Mouse (Mus musculus): Measurements from ENCODE around the gene Cxcr2. TPM values are rescaled to one million over a fixed set of nuclear protein-coding genes. Genes with fewer than 3 reads are reported as not detected.

Gene Cxcr2
- not detected in 2 replicates for polyA plus RNA-seq (2021; fragmentation: Nextera tagmentation)
- long read RNA-seq, experiment 1 = 0 reads
- long read RNA-seq, experiment 2 = 0 reads

DNA sequence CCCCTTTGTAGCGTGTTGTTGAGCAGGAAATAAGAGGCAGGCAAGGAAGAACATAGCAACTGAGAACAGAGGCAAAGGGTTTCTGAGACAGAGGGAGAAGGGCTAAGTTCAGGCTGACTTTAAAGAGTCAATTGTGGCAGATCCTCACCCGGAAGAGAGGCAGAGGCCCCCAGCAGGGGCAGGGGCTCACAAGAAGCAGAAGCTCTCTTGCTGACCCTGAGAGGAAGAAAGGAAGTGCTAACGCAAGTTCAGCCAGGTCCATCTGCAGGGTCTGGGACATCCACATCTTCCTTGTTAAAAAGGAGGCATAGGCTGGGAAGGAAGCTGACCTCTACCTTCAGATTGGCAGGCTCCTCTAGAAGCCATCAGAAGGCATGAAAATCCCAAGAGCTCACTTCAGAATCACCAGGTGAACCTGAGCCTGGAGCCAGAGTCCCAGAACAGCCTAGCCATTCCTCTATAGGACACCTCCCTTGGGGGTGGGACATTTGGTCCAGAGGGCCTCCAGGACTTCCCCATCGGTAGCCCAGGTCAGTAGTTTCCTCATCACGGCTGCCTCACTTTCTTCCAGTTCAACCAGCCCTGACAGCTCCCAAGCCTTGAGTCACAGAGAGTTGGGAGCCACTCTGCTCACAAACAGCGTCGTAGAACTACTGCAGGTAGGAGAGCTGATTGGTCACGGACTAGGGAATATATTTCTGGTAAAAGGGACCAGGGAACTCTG, at the start of gene Cxcr2:
Gene Cxcr2, plus strand, starts transcription at position 529 of the 724 bp plus-strand sequence.

DNA sequence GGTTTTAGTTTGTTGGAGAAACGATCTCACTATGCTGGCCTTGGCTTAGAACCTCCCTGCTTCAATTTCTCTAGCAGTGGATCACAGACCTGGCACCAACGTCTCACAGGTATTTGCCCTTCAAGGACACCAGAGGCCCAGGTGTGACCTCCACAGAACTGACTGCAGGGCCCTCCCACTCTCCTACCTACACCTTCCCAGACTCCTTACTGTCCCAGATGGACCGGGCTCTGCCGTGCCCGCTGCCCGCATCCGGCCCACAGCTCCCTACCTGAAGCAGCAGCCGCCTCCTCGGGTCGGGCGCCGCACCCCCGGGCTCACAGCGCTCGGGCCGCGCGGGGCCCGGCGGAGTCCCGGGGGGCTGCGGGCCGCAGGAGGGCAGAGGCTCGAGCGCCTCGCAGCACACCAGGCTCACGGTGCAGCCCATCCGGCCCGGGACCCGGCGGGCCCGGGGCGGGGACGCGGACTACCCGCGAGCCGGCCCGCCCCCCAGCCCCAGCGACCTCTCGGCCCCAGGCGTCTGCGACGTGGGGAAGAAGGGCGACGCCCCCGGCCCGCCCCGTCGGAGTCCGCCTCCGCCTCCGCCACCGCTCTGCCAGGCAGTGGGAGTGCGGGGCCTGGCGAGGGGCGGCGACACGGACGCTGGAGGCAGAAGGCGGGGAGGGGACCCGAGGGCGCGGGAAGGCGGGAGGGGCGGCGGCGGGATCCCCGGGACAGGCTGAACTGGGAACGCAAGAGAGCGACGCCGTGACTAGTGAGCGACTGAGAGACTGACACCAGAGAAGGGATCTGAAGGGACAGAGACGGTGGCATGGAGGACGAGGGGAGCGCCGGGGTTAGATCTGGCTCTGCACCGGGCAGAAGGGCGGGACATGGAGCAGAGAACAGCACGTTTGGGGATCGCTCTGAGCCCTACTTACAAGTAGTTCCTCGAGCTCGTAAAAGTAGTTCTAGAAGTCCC, 29.5 kb upstream of the Cxcr2 start, which contains the start of gene Tns1:
Gene Tns1, minus strand, starts transcription at position 429 of the 961 bp plus-strand sequence.

GRCm38 (mm10) chr1:74124991-74125552, 28.7 kb upstream of the Cxcr2 start, which contains the start of gene Rufy4:
Rufy4 (plus strand) TSS chr1:74125541.

DNA sequence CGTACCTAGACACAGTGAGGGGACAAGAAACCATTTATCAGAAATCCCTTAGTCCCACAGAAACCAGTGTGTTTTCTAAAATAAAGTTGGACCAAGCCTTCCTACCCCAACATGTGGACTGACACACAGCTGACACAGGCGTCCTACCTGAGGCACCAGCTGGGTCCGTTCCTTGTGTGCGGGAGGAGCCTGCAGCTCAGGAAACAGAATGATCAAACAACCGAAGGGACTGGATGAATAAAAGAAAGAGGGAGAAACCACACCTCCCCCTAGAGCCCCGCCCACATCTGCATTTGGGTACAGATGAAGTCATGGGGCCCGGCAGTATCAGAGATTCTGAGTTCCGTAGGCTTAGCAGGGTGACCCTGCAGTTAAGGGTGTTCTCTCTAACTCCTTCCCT, 40.7 kb downstream of the Cxcr2 start, which contains the start of gene Cxcr1:
Gene Cxcr1, minus strand, starts transcription at position 187 of the 400 bp plus-strand sequence.

Other genes starting within 250 kb of the Cxcr2 start
- 8.0 and 15.0 TPM in 2 replicates for gene Tns1, start 29.5 kb upstream of the Cxcr2 start, polyA plus RNA-seq (2021; fragmentation: Nextera tagmentation)
- gene Rufy4, start 28.4 kb upstream of the Cxcr2 start, polyA plus RNA-seq (2021; fragmentation: Nextera tagmentation) = not detected in 2 replicates
- not detected in 2 replicates for gene Cxcr1, start 40.6 kb downstream of the Cxcr2 start, polyA plus RNA-seq (2021; fragmentation: Nextera tagmentation)
- 140 and 213 TPM in 2 replicates for gene Arpc2, start 82.1 kb downstream of the Cxcr2 start, polyA plus RNA-seq (2021; fragmentation: Nextera tagmentation)
- not detected in 2 replicates for gene Gpbar1, start 124.6 kb downstream of the Cxcr2 start, polyA plus RNA-seq (2021; fragmentation: Nextera tagmentation)
- 211 and 254 TPM in 2 replicates for gene Aamp, start 130.7 kb downstream of the Cxcr2 start, polyA plus RNA-seq (2021; fragmentation: Nextera tagmentation)
- 214 and 279 TPM in 2 replicates for gene Pnkd, start 130.9 kb downstream of the Cxcr2 start, polyA plus RNA-seq (2021; fragmentation: Nextera tagmentation)
- gene Tmbim1, start 151.6 kb downstream of the Cxcr2 start, polyA plus RNA-seq (2021; fragmentation: Nextera tagmentation) = 28.0 and 40.1 TPM in 2 replicates
- gene Catip, start 208.1 kb downstream of the Cxcr2 start, polyA plus RNA-seq (2021; fragmentation: Nextera tagmentation) = 0.73 and 0.80 TPM in 2 replicates
- gene Slc11a1, start 221.2 kb downstream of the Cxcr2 start, polyA plus RNA-seq (2021; fragmentation: Nextera tagmentation) = 1.5 and 2.1 TPM in 2 replicates
- gene Ctdsp1, start 237.5 kb downstream of the Cxcr2 start, polyA plus RNA-seq (2021; fragmentation: Nextera tagmentation) = 4.5 and 7.5 TPM in 2 replicates